Mouse (Mus musculus): ENCODE measurements at regions not wholly inside any gene's neighbourhood (a gene's known extent, or its start where the extent isn't known, plus 50 kb on each side); places are given as distances from the start of the nearest gene placed in this dataset.

- in situ Hi-C loops (cut with MboI; ENCODE audit: low pct_ligation_motif_present, low pct_unique_long_range_greater_than_20kb, low sequenced_read_pairs), result no loop called here
- H3K27me3 ChIP-seq (replicated peaks), result no peaks in the 10 kb centered on the region
- TF ChIP-seq RCOR1 (conservative IDR thresholded peaks at IDR 0.05; ENCODE audit: low read depth, low read length), result no peak
- no peak for TF ChIP-seq HCFC1 (IDR thresholded peaks at IDR 0.05; ENCODE audit: low read depth, low read length)
- TF ChIP-seq RAD21 (IDR thresholded peaks at IDR 0.05; ENCODE audit: low read depth, low read length), result no peak
- TF ChIP-seq JUN (IDR thresholded peaks at IDR 0.05; ENCODE audit: insufficient read depth, low read depth, low read length), result no peak
- TF ChIP-seq POLR2A (IDR thresholded peaks at IDR 0.05; ENCODE audit: low read depth, low read length), result no peak
- TF ChIP-seq E2F4 (IDR thresholded peaks at IDR 0.05; ENCODE audit: insufficient replicate concordance, low read depth, low read length), result no peak
- TF ChIP-seq ETS1 (conservative IDR thresholded peaks at IDR 0.05; ENCODE audit: low read depth, low read length), result no peak
- no peak for TF ChIP-seq GABPA (IDR thresholded peaks at IDR 0.05; ENCODE audit: insufficient replicate concordance, low read depth, low read length)
- TF ChIP-seq ZC3H11A (IDR thresholded peaks at IDR 0.05; ENCODE audit: low read depth, low read length), result no peak
- TF ChIP-seq CHD2 (IDR thresholded peaks at IDR 0.05; ENCODE audit: low read length), result no peak
- no peak for TF ChIP-seq USF1 (IDR thresholded peaks at IDR 0.05; ENCODE audit: low read depth, low read length)
- TF ChIP-seq CTCF (conservative IDR thresholded peaks at IDR 0.05 in 1 of 2, IDR thresholded peaks at IDR 0.05 in 1 of 2; ENCODE audit: low read depth in 2 of 2, low read length in 2 of 2), result no peak
- TF ChIP-seq IRF4 (IDR thresholded peaks at IDR 0.05; ENCODE audit: low read depth, low read length), result no peak
- TF ChIP-seq NRF1 (IDR thresholded peaks at IDR 0.05; ENCODE audit: low read depth, low read length), result no peak
- peak; percentile 9 for DNase-seq (ENCODE audit: extremely low read depth)
- no peak overlapping the region for H3K4me3 ChIP-seq (replicated peaks in 1 of 3; ENCODE audit: low read depth in 2 of 3, low read length in 2 of 3, poor library complexity in 1 of 3)
- H3K4me1 ChIP-seq (ENCODE audit: control insufficient read depth in 1 of 2, insufficient read depth in 2 of 2), result peaks cover 0 to 3% of the 10 kb centered on the region in 2 experiments; a peak in 1 of 4 replicates
- dilution Hi-C loops (cut with MboI; ENCODE audit: extremely low pct_ligation_motif_present, extremely low pct_unique_long_range_greater_than_20kb, low sequenced_read_pairs), result no loop called here
- H3K4me2 ChIP-seq (ENCODE audit: insufficient read depth, low read depth, poor library complexity, severe bottlenecking), result no peak overlapping the region
- H3K79me2 ChIP-seq (replicated peaks; ENCODE audit: control insufficient read depth, extremely low read depth, insufficient read depth, poor library complexity, severe bottlenecking), result no peaks in the 10 kb centered on the region
- no peaks in the 10 kb centered on the region for H3K9me3 ChIP-seq (replicated peaks; ENCODE audit: low read length)
- no peak overlapping the region for H3K9ac ChIP-seq (ENCODE audit: insufficient read depth, low read depth)
- no peaks in the 10 kb centered on the region for H3K36me3 ChIP-seq (replicated peaks in 1 of 2; ENCODE audit: control insufficient read depth in 1 of 2, insufficient read depth in 1 of 2, low read length in 1 of 2)
- H3K27ac ChIP-seq (ENCODE audit: insufficient read depth, low read depth), result no peak overlapping the region
These were observed 125.2 kb upstream of the Mef2c start for GRCm38 (mm10) chr13:83378644-83379043.

GRCm38 (mm10) chr13:83382609-83383008, 121.2 kb upstream of the Mef2c start:
- H3K27ac ChIP-seq (ENCODE audit: insufficient read depth, low read depth), result no peak overlapping the region
- peaks cover 0 to 3% of the 10 kb centered on the region in 2 experiments; a peak in 1 of 4 replicates for H3K4me1 ChIP-seq (ENCODE audit: control insufficient read depth in 1 of 2, insufficient read depth in 2 of 2)
- H3K9me3 ChIP-seq (replicated peaks; ENCODE audit: low read length), result no peaks in the 10 kb centered on the region
- H3K4me3 ChIP-seq (replicated peaks in 1 of 3; ENCODE audit: low read depth in 2 of 3, low read length in 2 of 3, poor library complexity in 1 of 3), result no peak overlapping the region
- dilution Hi-C loops (cut with MboI; ENCODE audit: extremely low pct_ligation_motif_present, extremely low pct_unique_long_range_greater_than_20kb, low sequenced_read_pairs), result no loop called here
- no peak for DNase-seq (ENCODE audit: extremely low read depth)
- no peaks in the 10 kb centered on the region for H3K36me3 ChIP-seq (replicated peaks in 1 of 2; ENCODE audit: control insufficient read depth in 1 of 2, insufficient read depth in 1 of 2, low read length in 1 of 2)
- TF ChIP-seq JUN (IDR thresholded peaks at IDR 0.05; ENCODE audit: insufficient read depth, low read depth, low read length) (no peak), E2F4 (IDR thresholded peaks at IDR 0.05; ENCODE audit: insufficient replicate concordance, low read depth, low read length) (no peak)
- H3K79me2 ChIP-seq (replicated peaks; ENCODE audit: control insufficient read depth, extremely low read depth, insufficient read depth, poor library complexity, severe bottlenecking), result no peaks in the 10 kb centered on the region
- no peak overlapping the region for H3K4me2 ChIP-seq (ENCODE audit: insufficient read depth, low read depth, poor library complexity, severe bottlenecking)
- H3K27me3 ChIP-seq (replicated peaks), result no peaks in the 10 kb centered on the region
- in situ Hi-C loops (cut with MboI; ENCODE audit: low pct_ligation_motif_present, low pct_unique_long_range_greater_than_20kb, low sequenced_read_pairs), result no loop called here
- H3K9ac ChIP-seq (ENCODE audit: insufficient read depth, low read depth), result no peak overlapping the region

GRCm38 (mm10) chr13:83394773-83395172, 109.1 kb upstream of the Mef2c start:
- no peaks in the 10 kb centered on the region for H3K4me1 ChIP-seq (ENCODE audit: control insufficient read depth in 1 of 2, insufficient read depth in 2 of 2)
- TF ChIP-seq CHD1 (IDR thresholded peaks at IDR 0.05; ENCODE audit: low read depth, low read length), result no peak
- TF ChIP-seq USF2 (conservative IDR thresholded peaks at IDR 0.05; ENCODE audit: low read depth, low read length), result no peak
- no peak for TF ChIP-seq MAFK (IDR thresholded peaks at IDR 0.05; ENCODE audit: insufficient replicate concordance, low read length)
- TF ChIP-seq E2F4 (IDR thresholded peaks at IDR 0.05; ENCODE audit: insufficient replicate concordance, low read depth, low read length), result no peak
- TF ChIP-seq MYC (IDR thresholded peaks at IDR 0.05; ENCODE audit: low read depth, low read length), result no peak
- no peak for TF ChIP-seq ETS1 (conservative IDR thresholded peaks at IDR 0.05; ENCODE audit: low read depth, low read length)
- no peak for TF ChIP-seq RAD21 (IDR thresholded peaks at IDR 0.05; ENCODE audit: low read depth, low read length)
- TF ChIP-seq POLR2A (IDR thresholded peaks at IDR 0.05; ENCODE audit: low read depth, low read length), result no peak
- no peak for TF ChIP-seq PAX5 (IDR thresholded peaks at IDR 0.05; ENCODE audit: low read length)
- TF ChIP-seq ZC3H11A (IDR thresholded peaks at IDR 0.05; ENCODE audit: low read depth, low read length), result no peak
- no peak for TF ChIP-seq TCF12 (IDR thresholded peaks at IDR 0.05; ENCODE audit: low read depth, low read length)
- TF ChIP-seq KAT2A (IDR thresholded peaks at IDR 0.05; ENCODE audit: insufficient replicate concordance, low read length), result no peak
- no peak for TF ChIP-seq ZMIZ1 (IDR thresholded peaks at IDR 0.05; ENCODE audit: low read depth, low read length)
- no peak overlapping the region for H3K9ac ChIP-seq (ENCODE audit: insufficient read depth, low read depth)
- dilution Hi-C loops (cut with MboI; ENCODE audit: extremely low pct_ligation_motif_present, extremely low pct_unique_long_range_greater_than_20kb, low sequenced_read_pairs) (no loop called here), in situ Hi-C loops (cut with MboI; ENCODE audit: low pct_ligation_motif_present, low pct_unique_long_range_greater_than_20kb, low sequenced_read_pairs) (no loop called here)
- no peaks in the 10 kb centered on the region for H3K27me3 ChIP-seq (replicated peaks)
- no peaks in the 10 kb centered on the region for H3K36me3 ChIP-seq (replicated peaks in 1 of 2; ENCODE audit: control insufficient read depth in 1 of 2, insufficient read depth in 1 of 2, low read length in 1 of 2)
- no peak overlapping the region for H3K4me3 ChIP-seq (replicated peaks in 1 of 3; ENCODE audit: low read depth in 2 of 3, low read length in 2 of 3, poor library complexity in 1 of 3)
- H3K4me2 ChIP-seq (ENCODE audit: insufficient read depth, low read depth, poor library complexity, severe bottlenecking), result no peak overlapping the region
- no peaks in the 10 kb centered on the region for H3K9me3 ChIP-seq (replicated peaks; ENCODE audit: low read length)
- no peak for DNase-seq (ENCODE audit: extremely low read depth)
- no peak overlapping the region for H3K27ac ChIP-seq (ENCODE audit: insufficient read depth, low read depth)
- H3K79me2 ChIP-seq (replicated peaks; ENCODE audit: control insufficient read depth, extremely low read depth, insufficient read depth, poor library complexity, severe bottlenecking), result no peaks in the 10 kb centered on the region
